Mouse (Mus musculus): ENCODE data around the gene Ispd.

DNA sequence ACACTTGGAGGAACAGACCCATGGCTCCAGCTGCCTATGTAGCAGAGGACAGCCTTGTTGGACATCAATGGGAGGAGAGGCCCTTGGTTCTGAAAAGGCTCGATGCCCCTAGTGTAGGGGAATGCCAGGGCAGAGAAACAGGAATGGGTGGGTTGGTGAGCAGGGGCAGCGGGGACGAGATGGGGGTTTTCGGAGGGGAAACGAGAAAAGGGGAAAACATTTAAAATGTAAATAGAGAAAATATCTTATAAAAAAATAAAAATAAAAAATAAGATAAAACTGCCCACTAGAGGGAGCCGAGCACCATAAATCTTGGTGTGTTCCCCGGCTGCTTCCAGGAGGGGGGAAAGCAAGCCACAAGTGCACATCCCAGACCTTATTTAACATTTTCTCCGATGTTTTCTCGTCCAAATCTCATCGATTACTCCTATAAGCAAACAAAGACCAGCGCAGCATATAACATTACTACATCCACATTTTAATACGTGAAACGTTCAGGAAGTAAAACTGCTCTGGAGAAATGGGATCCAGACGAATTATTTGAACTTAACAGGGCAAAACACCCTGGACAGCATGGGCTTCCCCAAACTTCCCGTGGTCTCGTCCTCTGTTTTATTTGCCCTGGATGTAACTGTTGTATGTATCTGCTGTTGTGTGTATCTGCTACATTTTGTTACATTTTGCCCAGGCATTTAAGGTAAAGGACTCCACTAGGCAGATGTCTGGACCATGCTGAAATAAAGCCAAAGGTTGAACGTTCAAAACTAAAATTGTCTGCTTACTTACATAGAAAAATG, 332.8 kb downstream of the Ispd start:
- TF ChIP-seq CTCF (IDR thresholded peaks at IDR 0.05) (peak; percentile 62), EP300 (IDR thresholded peaks at IDR 0.05) (no peak)

Measured in lung, postnatal 0 days (tissue).